Mouse (Mus musculus): ENCODE results near the gene Eif4e3. TPM values are rescaled to one million over a fixed set of nuclear protein-coding genes. Genes with fewer than 3 reads are reported as not detected.

Gene Eif4e3
- polyA plus RNA-seq, 1 experiment from 2014 or later, result 19.5 TPM

DNA sequence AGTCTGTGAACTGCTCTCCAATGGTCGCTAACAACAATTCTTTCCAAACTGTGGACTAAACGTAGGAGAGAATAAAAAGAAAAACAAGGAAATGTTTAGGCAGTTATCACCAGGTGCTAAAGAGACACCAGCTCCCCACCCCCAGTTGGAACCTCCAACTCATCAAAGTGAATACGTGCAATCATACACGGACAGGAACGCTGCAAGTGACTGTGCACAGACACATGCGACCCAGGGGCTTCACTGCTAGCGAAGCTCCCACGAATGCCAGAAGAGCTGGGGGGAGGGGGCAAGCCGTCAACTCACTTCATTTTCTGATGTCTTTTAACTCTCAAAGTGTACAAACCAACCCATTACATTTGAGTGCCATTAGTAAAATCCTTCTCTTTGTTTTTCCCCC, 30.4 kb downstream of the Eif4e3 start:
- H3K4me3 ChIP-seq (ENCODE audit: low read length), result no peak overlapping the region
- H3K9me3 ChIP-seq (ENCODE audit: control insufficient read depth, low read length), result no peaks in the 10 kb centered on the region
- peaks cover 4% of the 10 kb centered on the region; the same call in 1 of the 2 replicates for H3K36me3 ChIP-seq (ENCODE audit: control insufficient read depth, insufficient read depth, low read length)
- no peak overlapping the region for H3K4me2 ChIP-seq (replicated peaks; ENCODE audit: low read depth, low read length)
- no peak for ATAC-seq (ENCODE audit: low FRiP score, low TSS enrichment)
- no peaks in the 10 kb centered on the region for H3K4me1 ChIP-seq (ENCODE audit: control insufficient read depth, insufficient read depth, low read length)
- WGBS, result 71% methylated on average over 9 of the region's 9 CpGs
- no peak overlapping the region for H3K9ac ChIP-seq (ENCODE audit: low read depth, low read length)
- H3K27ac ChIP-seq (ENCODE audit: low read depth, low read length), result no peak overlapping the region
- no peaks in the 10 kb centered on the region for H3K27me3 ChIP-seq (ENCODE audit: control insufficient read depth, insufficient read depth, low read length)

DNA sequence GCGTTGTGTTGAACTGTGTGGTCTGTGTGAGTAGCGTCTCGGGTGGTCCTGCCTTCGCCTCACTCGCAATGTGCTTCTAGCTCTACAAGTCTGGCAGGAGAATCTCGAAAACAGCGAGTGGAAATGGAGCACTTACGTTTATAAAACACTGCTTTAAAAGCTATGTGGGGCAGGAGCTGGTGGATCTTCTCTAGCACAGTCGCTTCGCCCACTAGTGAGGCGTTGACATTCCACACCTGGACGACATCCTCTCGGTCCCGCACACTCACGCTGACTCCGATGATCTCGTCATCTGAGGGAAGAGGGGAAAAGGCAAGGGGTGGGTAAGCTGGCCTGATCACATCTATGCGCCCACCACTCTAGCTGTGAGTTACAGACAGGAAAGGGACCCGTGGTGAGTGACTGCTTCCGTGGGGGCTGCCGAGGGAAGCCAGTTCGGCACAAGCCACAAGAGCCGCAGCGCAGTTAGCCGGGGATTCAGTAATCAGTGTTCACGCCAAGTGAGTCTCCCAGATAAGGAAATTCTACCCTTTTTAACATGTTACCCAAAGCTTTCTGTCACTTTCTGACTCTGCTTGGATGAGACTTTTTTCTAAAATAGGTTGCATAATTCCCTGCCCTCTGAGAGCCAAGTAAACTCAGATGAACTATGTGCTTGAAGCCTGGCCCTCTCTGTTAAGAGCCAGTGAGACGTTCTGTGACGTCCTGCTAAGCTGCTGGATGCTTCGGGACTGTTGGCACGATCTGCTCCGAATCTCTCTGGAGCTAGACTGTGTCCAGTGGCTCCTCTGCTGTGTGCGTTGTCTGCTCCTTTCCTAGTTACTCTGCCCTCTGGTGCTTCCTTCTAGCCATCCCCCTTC, 34.2 kb downstream of the Eif4e3 start:
- H3K4me2 ChIP-seq (replicated peaks; ENCODE audit: low read depth, low read length), result no peak overlapping the region
- H3K4me1 ChIP-seq (ENCODE audit: control insufficient read depth, insufficient read depth, low read length), result no peaks in the 10 kb centered on the region
- no peak overlapping the region for H3K9ac ChIP-seq (ENCODE audit: low read depth, low read length)
- ATAC-seq (ENCODE audit: low FRiP score, low TSS enrichment), result no peak
- H3K4me3 ChIP-seq (ENCODE audit: low read length), result no peak overlapping the region
- no peaks in the 10 kb centered on the region for H3K27me3 ChIP-seq (ENCODE audit: control insufficient read depth, insufficient read depth, low read length)
- no peak overlapping the region for H3K27ac ChIP-seq (ENCODE audit: low read depth, low read length)
- H3K36me3 ChIP-seq (ENCODE audit: control insufficient read depth, insufficient read depth, low read length), result peaks cover 4% of the 10 kb centered on the region; the same call in 1 of the 2 replicates
- WGBS, result 87% methylated on average over 32 of the region's 32 CpGs
- no peaks in the 10 kb centered on the region for H3K9me3 ChIP-seq (ENCODE audit: control insufficient read depth, low read length)

DNA sequence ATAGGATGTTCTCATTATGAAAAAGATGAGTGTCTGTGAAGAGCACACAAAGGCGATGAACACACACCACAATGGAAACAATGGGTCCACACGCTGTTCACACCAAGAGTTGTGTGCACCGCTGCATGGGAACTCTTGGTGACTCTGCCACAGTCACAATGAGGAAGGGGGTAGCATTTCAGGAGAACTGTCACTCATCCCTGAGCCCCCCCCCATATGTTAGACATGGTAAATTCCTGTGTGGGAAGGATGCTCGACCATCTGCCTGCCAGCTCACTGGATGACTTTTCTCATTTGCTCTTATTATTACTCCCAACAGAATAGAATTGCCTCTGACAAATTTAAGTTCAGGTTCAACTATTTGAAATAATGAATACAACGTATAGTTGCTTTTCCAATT, 34.9 kb downstream of the Eif4e3 start:
- H3K27me3 ChIP-seq (ENCODE audit: control insufficient read depth, insufficient read depth, low read length), result no peaks in the 10 kb centered on the region
- no peaks in the 10 kb centered on the region for H3K9me3 ChIP-seq (ENCODE audit: control insufficient read depth, low read length)
- no peak overlapping the region for H3K4me3 ChIP-seq (ENCODE audit: low read length)
- WGBS, result 91% methylated on average over 5 of the region's 5 CpGs
- no peak for ATAC-seq (ENCODE audit: low FRiP score, low TSS enrichment)
- H3K4me2 ChIP-seq (replicated peaks; ENCODE audit: low read depth, low read length), result no peak overlapping the region
- no peak overlapping the region for H3K27ac ChIP-seq (ENCODE audit: low read depth, low read length)
- no peaks in the 10 kb centered on the region for H3K4me1 ChIP-seq (ENCODE audit: control insufficient read depth, insufficient read depth, low read length)
- H3K9ac ChIP-seq (ENCODE audit: low read depth, low read length), result no peak overlapping the region
- H3K36me3 ChIP-seq (ENCODE audit: control insufficient read depth, insufficient read depth, low read length), result peaks cover 4% of the 10 kb centered on the region; the same call in 1 of the 2 replicates

DNA sequence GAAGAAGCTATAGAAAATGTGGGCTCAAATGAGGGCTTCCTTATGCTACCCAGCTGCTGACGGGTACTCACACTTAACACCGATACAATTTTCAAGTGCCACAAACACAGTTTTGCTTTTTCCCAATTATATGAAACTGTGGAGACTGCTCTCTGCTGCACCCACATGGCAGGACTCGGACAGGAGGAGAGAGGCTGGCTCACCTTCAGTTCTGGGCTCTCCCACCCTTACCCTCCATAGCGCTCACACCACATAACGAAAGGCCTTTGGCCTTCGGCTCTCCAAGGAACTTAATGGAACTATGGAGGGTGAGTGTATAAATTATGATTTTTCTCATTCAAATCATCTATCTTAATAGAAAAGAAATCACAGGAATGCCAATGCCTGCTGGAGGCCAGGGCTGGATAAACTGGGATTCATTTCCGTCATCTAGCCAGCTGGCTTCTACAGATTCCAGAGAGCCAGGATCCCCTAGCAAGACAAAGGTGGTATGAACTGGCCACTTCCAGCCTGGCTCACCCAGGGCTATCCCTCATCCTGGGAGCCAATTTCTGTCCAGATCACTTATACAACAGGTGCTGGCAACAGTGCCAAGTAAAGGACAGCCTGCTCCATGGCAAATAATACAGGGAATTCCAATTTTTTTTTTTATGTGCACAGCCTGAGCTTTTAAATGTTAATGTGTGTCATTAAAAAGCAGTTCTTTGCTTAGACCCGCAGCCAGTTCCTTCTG, 36.7 kb downstream of the Eif4e3 start:
- Histone ChIP-seq H3K4me1 (ENCODE audit: control insufficient read depth, insufficient read depth, low read length) (no peaks in the 10 kb centered on the region), H3K4me3 (ENCODE audit: low read length) (no peak overlapping the region), H3K9ac (ENCODE audit: low read depth, low read length) (no peak overlapping the region), H3K4me2 (replicated peaks; ENCODE audit: low read depth, low read length) (no peak overlapping the region), H3K36me3 (ENCODE audit: control insufficient read depth, insufficient read depth, low read length) (peaks cover 4% of the 10 kb centered on the region; the same call in 1 of the 2 replicates), H3K27me3 (ENCODE audit: control insufficient read depth, insufficient read depth, low read length) (no peaks in the 10 kb centered on the region), H3K27ac (ENCODE audit: low read depth, low read length) (no peak overlapping the region), H3K9me3 (ENCODE audit: control insufficient read depth, low read length) (no peaks in the 10 kb centered on the region)
- 83% methylated on average over 8 of the region's 8 CpGs for WGBS
- ATAC-seq (ENCODE audit: low FRiP score, low TSS enrichment), result no peak

DNA sequence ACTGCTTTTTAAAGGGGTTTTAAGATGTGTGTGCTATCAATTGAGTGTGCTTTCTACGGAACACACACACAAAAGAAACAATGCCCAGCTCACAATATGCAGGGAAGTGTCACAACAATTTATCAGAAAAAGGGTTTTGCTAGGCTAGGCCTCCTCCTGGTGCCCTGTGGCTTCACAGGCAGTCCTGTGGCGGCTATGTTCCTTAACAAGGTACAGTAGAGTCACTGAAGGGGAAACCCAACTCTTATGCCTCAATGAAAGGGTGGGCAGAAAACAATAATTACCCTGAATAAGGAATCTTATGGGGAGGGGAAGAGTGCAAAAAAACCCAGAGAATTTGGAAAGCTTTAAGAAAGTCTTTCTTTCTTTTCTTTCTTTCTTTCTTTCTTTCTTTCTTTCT, 40.2 kb downstream of the Eif4e3 start:
- H3K4me1 ChIP-seq (ENCODE audit: control insufficient read depth, insufficient read depth, low read length), result 0 out of 2 replicates have a peak, but pooled peaks cover 7% of the 10 kb centered on the region
- no peak overlapping the region for H3K9ac ChIP-seq (ENCODE audit: low read depth, low read length)
- ATAC-seq (ENCODE audit: low FRiP score, low TSS enrichment), result no peak

DNA sequence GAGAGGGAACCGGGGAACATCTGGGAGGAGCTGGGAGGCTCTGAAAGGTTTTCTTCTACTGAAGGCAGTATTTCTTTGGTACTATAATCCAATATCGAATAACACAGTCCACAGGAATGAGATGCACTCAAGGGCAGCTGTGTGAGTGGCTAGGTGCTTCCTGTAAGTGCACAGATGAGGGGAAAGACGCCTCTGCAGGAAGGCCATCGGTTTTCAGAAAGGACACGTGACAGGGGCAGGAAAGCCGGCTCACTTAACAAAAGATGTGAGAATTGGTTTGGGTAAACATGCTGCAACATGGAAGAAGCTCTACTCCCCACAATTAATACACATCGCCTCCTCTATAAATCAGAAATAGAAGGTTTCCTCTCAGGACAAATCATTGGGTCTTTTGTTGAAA, 40.8 kb downstream of the Eif4e3 start:
- whole genome bisulfite sequencing, result 34% methylated on average over 7 of the region's 7 CpGs
- H3K27me3 ChIP-seq (ENCODE audit: control insufficient read depth, insufficient read depth, low read length), result no peaks in the 10 kb centered on the region
- no peak overlapping the region for H3K4me3 ChIP-seq (ENCODE audit: low read length)
- 0 out of 2 replicates have a peak, but pooled peaks cover 7% of the 10 kb centered on the region for H3K4me1 ChIP-seq (ENCODE audit: control insufficient read depth, insufficient read depth, low read length)
- H3K27ac ChIP-seq (ENCODE audit: low read depth, low read length), result no peak overlapping the region
- H3K9me3 ChIP-seq (ENCODE audit: control insufficient read depth, low read length), result no peaks in the 10 kb centered on the region
- H3K9ac ChIP-seq (ENCODE audit: low read depth, low read length), result no peak overlapping the region
- no peak for ATAC-seq (ENCODE audit: low FRiP score, low TSS enrichment)
- H3K36me3 ChIP-seq (ENCODE audit: control insufficient read depth, insufficient read depth, low read length), result no peaks in the 10 kb centered on the region
- H3K4me2 ChIP-seq (replicated peaks; ENCODE audit: low read depth, low read length), result no peak overlapping the region

More for the DNA sequence above, 40.2 kb downstream of the Eif4e3 start:
- Histone ChIP-seq H3K27me3 (ENCODE audit: control insufficient read depth, insufficient read depth, low read length) (no peaks in the 10 kb centered on the region), H3K27ac (ENCODE audit: low read depth, low read length) (no peak overlapping the region), H3K4me3 (ENCODE audit: low read length) (no peak overlapping the region), H3K36me3 (ENCODE audit: control insufficient read depth, insufficient read depth, low read length) (no peaks in the 10 kb centered on the region), H3K4me2 (replicated peaks; ENCODE audit: low read depth, low read length) (no peak overlapping the region), H3K9me3 (ENCODE audit: control insufficient read depth, low read length) (no peaks in the 10 kb centered on the region)
- 81% methylated on average over 2 of the region's 2 CpGs for WGBS

DNA sequence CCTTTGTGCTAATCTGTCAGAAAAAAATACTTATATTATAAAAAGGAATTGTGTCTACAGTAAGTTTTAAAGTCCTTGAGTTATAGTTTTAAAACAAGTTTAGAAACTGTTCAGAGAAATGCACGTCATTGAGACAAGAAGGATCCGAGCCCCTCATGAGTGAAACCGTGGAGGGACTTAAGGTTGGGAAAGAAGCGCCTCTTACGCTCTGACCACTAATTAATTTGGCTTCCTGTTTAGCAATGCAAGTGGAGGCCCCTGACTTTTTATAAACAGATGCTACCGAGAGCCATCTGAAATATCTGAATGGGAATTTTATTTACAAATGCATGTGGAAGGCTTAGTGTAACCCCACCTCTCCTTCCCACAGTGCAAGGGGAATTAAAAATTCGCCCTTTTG, 41.3 kb downstream of the Eif4e3 start:
- no peak for ATAC-seq (ENCODE audit: low FRiP score, low TSS enrichment)

DNA sequence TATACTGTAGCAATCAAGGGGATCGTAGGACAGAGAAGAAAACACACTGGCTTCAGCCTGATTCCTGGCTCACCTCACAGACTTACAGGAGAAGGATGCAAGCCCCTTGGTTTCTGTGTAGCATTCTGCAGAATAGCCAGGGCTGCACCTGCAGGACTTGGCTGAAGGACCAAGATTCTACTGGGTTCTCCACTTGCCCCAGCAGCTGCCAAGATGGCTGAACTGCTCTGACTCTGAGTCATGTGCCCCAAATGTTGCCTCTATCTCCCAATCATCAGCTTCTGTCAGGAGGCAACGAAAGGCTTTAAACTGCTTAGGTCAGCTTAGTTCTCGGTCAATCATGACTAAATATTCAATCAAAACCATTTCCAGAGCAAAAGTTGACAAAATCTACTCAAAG, 42.0 kb downstream of the Eif4e3 start:
- no peak overlapping the region for H3K4me2 ChIP-seq (replicated peaks; ENCODE audit: low read depth, low read length)
- no peak overlapping the region for H3K4me3 ChIP-seq (ENCODE audit: low read length)
- H3K27ac ChIP-seq (ENCODE audit: low read depth, low read length), result no peak overlapping the region; the same call in 1 of the 2 replicates
- H3K9me3 ChIP-seq (ENCODE audit: control insufficient read depth, low read length), result no peaks in the 10 kb centered on the region
- 85% methylated on average over 3 of the region's 3 CpGs for WGBS
- no peak overlapping the region for H3K9ac ChIP-seq (ENCODE audit: low read depth, low read length)
- ATAC-seq (ENCODE audit: low FRiP score, low TSS enrichment), result no peak
- H3K4me1 ChIP-seq (ENCODE audit: control insufficient read depth, insufficient read depth, low read length), result peaks cover 12% of the 10 kb centered on the region; the same call in 1 of the 2 replicates
- H3K27me3 ChIP-seq (ENCODE audit: control insufficient read depth, insufficient read depth, low read length), result no peaks in the 10 kb centered on the region
- H3K36me3 ChIP-seq (ENCODE audit: control insufficient read depth, insufficient read depth, low read length), result no peaks in the 10 kb centered on the region

More for the DNA sequence above, 41.3 kb downstream of the Eif4e3 start:
- Histone ChIP-seq H3K36me3 (ENCODE audit: control insufficient read depth, insufficient read depth, low read length) (no peaks in the 10 kb centered on the region), H3K4me2 (replicated peaks; ENCODE audit: low read depth, low read length) (no peak overlapping the region), H3K27ac (ENCODE audit: low read depth, low read length) (no peak overlapping the region), H3K27me3 (ENCODE audit: control insufficient read depth, insufficient read depth, low read length) (no peaks in the 10 kb centered on the region), H3K9me3 (ENCODE audit: control insufficient read depth, low read length) (no peaks in the 10 kb centered on the region), H3K4me3 (ENCODE audit: low read length) (no peak overlapping the region), H3K4me1 (ENCODE audit: control insufficient read depth, insufficient read depth, low read length) (peaks cover 7% of the 10 kb centered on the region; the same call in 1 of the 2 replicates), H3K9ac (ENCODE audit: low read depth, low read length) (no peak overlapping the region)
- 64% methylated on average over 7 of the region's 7 CpGs for WGBS

DNA sequence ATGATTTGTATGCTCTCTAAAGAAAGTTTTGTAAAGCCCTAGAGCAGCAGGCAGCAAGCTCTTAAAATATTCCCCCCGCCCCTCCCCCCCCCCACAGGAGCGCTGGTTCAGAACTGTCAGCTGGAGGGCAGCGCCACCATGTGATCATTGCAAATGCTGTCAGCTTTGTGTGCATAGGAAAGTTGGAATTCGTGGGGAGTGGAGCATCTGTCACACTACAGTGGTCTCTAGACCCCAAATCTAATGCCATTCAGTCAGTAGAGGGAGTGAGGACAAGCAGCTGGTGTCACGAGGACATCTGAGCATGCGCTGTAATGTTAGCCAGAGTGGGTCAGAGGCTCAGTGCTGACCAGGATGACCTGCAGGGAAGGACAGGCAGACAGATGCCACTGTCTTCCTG, 42.9 kb downstream of the Eif4e3 start:
- 9% methylated on average over 6 of the region's 6 CpGs for WGBS
- H3K36me3 ChIP-seq (ENCODE audit: control insufficient read depth, insufficient read depth, low read length), result no peaks in the 10 kb centered on the region
- peak; percentile 80 for ATAC-seq (ENCODE audit: low FRiP score, low TSS enrichment)
- H3K4me3 ChIP-seq (ENCODE audit: low read length), result no peak overlapping the region
- no peaks in the 10 kb centered on the region for H3K9me3 ChIP-seq (ENCODE audit: control insufficient read depth, low read length)
- H3K27ac ChIP-seq (ENCODE audit: low read depth, low read length), result no peak overlapping the region; the same call in 1 of the 2 replicates
- peaks cover 19% of the 10 kb centered on the region for H3K4me1 ChIP-seq (ENCODE audit: control insufficient read depth, insufficient read depth, low read length)
- no peak overlapping the region for H3K9ac ChIP-seq (ENCODE audit: low read depth, low read length)
- no peaks in the 10 kb centered on the region for H3K27me3 ChIP-seq (ENCODE audit: control insufficient read depth, insufficient read depth, low read length)
- no peak overlapping the region for H3K4me2 ChIP-seq (replicated peaks; ENCODE audit: low read depth, low read length)
